20 mouse cellular contexts compared by ENCODE assay signal in the genomic region with DNA sequence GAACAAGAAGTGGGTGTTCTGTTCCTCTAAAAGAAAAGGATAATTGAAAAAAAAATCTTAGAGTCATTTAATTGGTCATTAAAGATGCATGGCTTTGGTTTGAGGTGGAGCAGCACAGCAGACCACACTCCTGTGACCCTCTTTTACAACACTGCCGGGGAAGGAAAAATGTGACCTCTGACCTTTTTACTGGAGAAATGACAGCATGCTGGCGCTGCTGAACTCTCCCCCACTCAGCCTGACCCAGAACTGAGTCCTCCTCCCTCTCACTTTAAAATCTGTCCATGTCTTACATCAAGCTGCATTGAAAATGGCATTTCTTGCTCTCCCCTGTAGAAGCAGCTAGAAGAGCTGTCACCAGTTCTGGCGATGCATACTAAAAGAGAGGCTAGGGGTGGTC. TPM values are rescaled to one million over a fixed set of nuclear protein-coding genes. Genes with fewer than 3 reads are reported as not detected.
DNase-seq lines count a peak whose midpoint lies in the region; ATAC-seq and TF ChIP-seq lines count a peak whose summit lies in the region.
"Had no signal": no experiment of that assay in that cellular context is flagged by ENCODE, and none has a peak within 500 bp of the region (broad histone marks: within the 10 kb centered on the region; RNA-seq: fewer than 3 reads in every experiment).

No protein-coding gene starts in this region.

- no peak for ATAC-seq in hindbrain, embryonic 15.5 days (ENCODE audit: low FRiP score, low read depth)
- no peak for ATAC-seq in hindbrain, postnatal 0 days
- ATAC-seq in lung, postnatal 0 days: no peak
- ATAC-seq in intestine, embryonic 16.5 days: peak; percentile 36; the same call in 1 of the 2 replicates
- no peak for ATAC-seq in inflammation-experienced regulatory T-cells, adult 6 months
- ATAC-seq in CD4-positive, CD25-positive, alpha-beta regulatory T cell, adult 4 months: no peak

- 0 out of 2 replicates have a peak, but pooled peaks cover 4% of the 10 kb centered on the region for H3K4me1 ChIP-seq in hindbrain, embryonic 15.5 days (replicated peaks)
- H3K4me1 ChIP-seq in hindbrain, postnatal 0 days (ENCODE audit: insufficient read depth, low read length): no peaks in the 10 kb centered on the region
- H3K4me1 ChIP-seq in lung, postnatal 0 days (ENCODE audit: insufficient read depth, low read depth, low read length): no peaks in the 10 kb centered on the region; the same call in 1 of the 2 replicates
- H3K4me1 ChIP-seq in intestine, embryonic 16.5 days (ENCODE audit: control insufficient read depth, insufficient read depth, low read length): peaks cover 10% of the 10 kb centered on the region; the same call in 1 of the 2 replicates

- no peak overlapping the region for H3K4me3 ChIP-seq in hindbrain, embryonic 15.5 days
- no peak overlapping the region for H3K4me3 ChIP-seq in hindbrain, postnatal 0 days (ENCODE audit: low read length)
- no peak overlapping the region for H3K4me3 ChIP-seq in lung, postnatal 0 days (ENCODE audit: low read depth, low read length)
- no peak overlapping the region for H3K4me3 ChIP-seq in intestine, embryonic 16.5 days (ENCODE audit: low read length)
- H3K4me3 ChIP-seq: erythroblast, embryonic 14.5 days; heart, embryonic 13.5 days had no signal

- H3K9me3 ChIP-seq in hindbrain, embryonic 15.5 days: no peaks in the 10 kb centered on the region
- H3K9me3 ChIP-seq in hindbrain, postnatal 0 days (ENCODE audit: low read length): no peaks in the 10 kb centered on the region
- H3K9me3 ChIP-seq in lung, postnatal 0 days (ENCODE audit: low read length): no peaks in the 10 kb centered on the region
- no peaks in the 10 kb centered on the region for H3K9me3 ChIP-seq in intestine, embryonic 16.5 days (ENCODE audit: control insufficient read depth, low read length)
- H3K9me3 ChIP-seq: limb, embryonic 15.5 days had no signal

- H3K4me2 ChIP-seq in hindbrain, embryonic 15.5 days: 0 out of 2 replicates have a peak overlapping the region, but pooled peaks have one; percentile 13
- no peak overlapping the region for H3K4me2 ChIP-seq in hindbrain, postnatal 0 days (ENCODE audit: low read depth, low read length)
- H3K4me2 ChIP-seq in lung, postnatal 0 days (replicated peaks; ENCODE audit: low read depth, low read length): no peak overlapping the region
- H3K4me2 ChIP-seq in intestine, embryonic 16.5 days (ENCODE audit: low read depth, low read length): no peak overlapping the region
- H3K4me2 ChIP-seq: heart, embryonic 13.5 days; hindbrain, embryonic 14.5 days; midbrain, embryonic 11.5 days had no signal

- no peak for TF ChIP-seq CTCF in hindbrain, postnatal 0 days (IDR thresholded peaks at IDR 0.05; ENCODE audit: low read depth)
- no peak for TF ChIP-seq CTCF in lung, postnatal 0 days (IDR thresholded peaks at IDR 0.05)

- H3K36me3 ChIP-seq in hindbrain, embryonic 15.5 days: no peaks in the 10 kb centered on the region
- H3K36me3 ChIP-seq in hindbrain, postnatal 0 days (ENCODE audit: insufficient read depth, low read length): no peaks in the 10 kb centered on the region
- no peaks in the 10 kb centered on the region for H3K36me3 ChIP-seq in lung, postnatal 0 days (ENCODE audit: insufficient read depth, low read length)
- H3K36me3 ChIP-seq in intestine, embryonic 16.5 days (ENCODE audit: control insufficient read depth, insufficient read depth, low read length): no peaks in the 10 kb centered on the region
- H3K36me3 ChIP-seq: heart, embryonic 13.5 days; limb, embryonic 15.5 days had no signal

- H3K9ac ChIP-seq in hindbrain, embryonic 15.5 days: no peak overlapping the region
- no peak overlapping the region for H3K9ac ChIP-seq in hindbrain, postnatal 0 days (replicated peaks; ENCODE audit: low read length)
- H3K9ac ChIP-seq in lung, postnatal 0 days (replicated peaks; ENCODE audit: low read depth): no peak overlapping the region
- H3K9ac ChIP-seq in intestine, embryonic 16.5 days (ENCODE audit: low read depth, low read length): no peak overlapping the region
- H3K9ac ChIP-seq: forebrain, postnatal 0 days; heart, embryonic 13.5 days; hindbrain, embryonic 14.5 days; limb, embryonic 15.5 days had no signal

- DNase-seq in hindbrain, postnatal 0 days (ENCODE audit: low spot score): no peak
- DNase-seq in lung, postnatal 0 days (ENCODE audit: low spot score): peak; percentile 31
- DNase-seq in lung, postnatal 25 days (ENCODE audit: low spot score): no peak
- DNase-seq in retina, embryonic 14.5 days (ENCODE audit: low spot score): peak; percentile 76
- DNase-seq: adrenal gland, postnatal 36 days; forebrain, postnatal 0 days; gastrocnemius, postnatal 14 days; lung, adult 2 months had no signal

- whole genome bisulfite sequencing in hindbrain, embryonic 15.5 days: 36% methylated on average over 3 of the region's 3 CpGs
- 31% methylated on average over 3 of the region's 3 CpGs for WGBS in hindbrain, postnatal 0 days
- WGBS in lung, postnatal 0 days: 34% methylated on average over 3 of the region's 3 CpGs
- WGBS in intestine, embryonic 16.5 days: 27% methylated on average over 3 of the region's 3 CpGs

- H3K27me3 ChIP-seq in hindbrain, embryonic 15.5 days: no peaks in the 10 kb centered on the region
- no peaks in the 10 kb centered on the region for H3K27me3 ChIP-seq in hindbrain, postnatal 0 days (ENCODE audit: insufficient read depth, low read length)
- no peaks in the 10 kb centered on the region for H3K27me3 ChIP-seq in lung, postnatal 0 days (replicated peaks; ENCODE audit: insufficient read depth, low read length)
- H3K27me3 ChIP-seq in intestine, embryonic 16.5 days (replicated peaks; ENCODE audit: control insufficient read depth, insufficient read depth, low read length): no peaks in the 10 kb centered on the region
- H3K27me3 ChIP-seq: heart, embryonic 13.5 days; limb, embryonic 15.5 days had no signal

- H3K27ac ChIP-seq in hindbrain, embryonic 15.5 days (replicated peaks): no peak overlapping the region
- H3K27ac ChIP-seq in hindbrain, postnatal 0 days: no peak overlapping the region
- no peak overlapping the region for H3K27ac ChIP-seq in lung, postnatal 0 days (ENCODE audit: low read length)
- H3K27ac ChIP-seq in intestine, embryonic 16.5 days (ENCODE audit: low read length): no peak overlapping the region
- H3K27ac ChIP-seq: heart, embryonic 13.5 days; hindbrain, embryonic 14.5 days; limb, embryonic 15.5 days had no signal

- no peak for TF ChIP-seq EP300 in lung, postnatal 0 days (IDR thresholded peaks at IDR 0.05)

RNA-seq across cellular contexts. Expression of gene Rnf7, which starts 14.7 kb away (rescaled TPM):
- 205 and 214 TPM in 2 replicates for polyA plus RNA-seq in hindbrain, embryonic 15.5 days (2015; fragmentation: Nextera tagmentation; extraction: Ambion mirVana)
- 273 and 312 TPM in 2 replicates for total RNA-seq in hindbrain, postnatal 0 days (2014; rRNA removed)
- polyA plus RNA-seq in hindbrain, postnatal 0 days (2015; fragmentation: Nextera tagmentation; extraction: Ambion mirVana): 231 and 241 TPM in 2 replicates
- polyA plus RNA-seq in lung, postnatal 0 days (2015; fragmentation: Nextera tagmentation; extraction: Ambion mirVana): 160 and 168 TPM in 2 replicates
- 151 and 166 TPM in 2 replicates for polyA plus RNA-seq in intestine, embryonic 16.5 days (2015; fragmentation: Nextera tagmentation; extraction: Ambion mirVana)
- 100 to 1,000 TPM in 2 of 3 experiments, 10 to 100 TPM in 1; 98.2 to 121 (median 115) TPM for polyA plus RNA-seq in inflammation-experienced regulatory T-cells, adult 6 months (2017; shearing (Covaris generic))
- polyA plus RNA-seq in CD4-positive, CD25-positive, alpha-beta regulatory T cell, adult 4 months (2017; shearing (Covaris generic)): 100 to 1,000 TPM in 1 of 2 experiments, 10 to 100 TPM in 1; 99.6 to 100 TPM

RNA-seq across cellular contexts. Expression of gene Gm28729, which starts 31.9 kb away (rescaled TPM):
- polyA plus RNA-seq in hindbrain, embryonic 15.5 days (2015; fragmentation: Nextera tagmentation; extraction: Ambion mirVana): 0.48 and 0.62 TPM in 2 replicates
- 0.47 TPM in 1 of 2 replicates, not detected in the other for total RNA-seq in hindbrain, postnatal 0 days (2014; rRNA removed)
- polyA plus RNA-seq in hindbrain, postnatal 0 days (2015; fragmentation: Nextera tagmentation; extraction: Ambion mirVana): 0.25 and 0.26 TPM in 2 replicates
- polyA plus RNA-seq in lung, postnatal 0 days (2015; fragmentation: Nextera tagmentation; extraction: Ambion mirVana): 2.7 and 4.4 TPM in 2 replicates
- polyA plus RNA-seq in intestine, embryonic 16.5 days (2015; fragmentation: Nextera tagmentation; extraction: Ambion mirVana): not detected in 2 replicates
- not detected for polyA plus RNA-seq in inflammation-experienced regulatory T-cells, adult 6 months (2017; shearing (Covaris generic))
- not detected for polyA plus RNA-seq in CD4-positive, CD25-positive, alpha-beta regulatory T cell, adult 4 months (2017; shearing (Covaris generic))
- total RNA-seq: adrenal gland, postnatal 36 days; MEL had no signal
- polyA plus RNA-seq: C2C12; erythroblast, embryonic 14.5 days; heart, embryonic 13.5 days; midbrain, embryonic 11.5 days; stomach, embryonic 14.5 days had no signal

Comparison
In these comparisons a context has a peak if more than half of its experiments do, and no peak if none do; other contexts are left out.
1. DNase-seq: peak in lung, postnatal 0 days (single experiment) and retina, embryonic 14.5 days (single experiment); none in hindbrain, postnatal 0 days (single experiment) and lung, postnatal 25 days (single experiment).